Mouse (Mus musculus) small intestine, adult 10 weeks (tissue): ENCODE results near the gene Cptp. TPM values are rescaled to one million over a fixed set of nuclear protein-coding genes. Genes with fewer than 3 reads are reported as not detected.

Source experiments
- polyA plus RNA-seq: library from polyadenylated mRNA; stranded (reverse); fragments of 350-450 nt; fragmentation: Illumina TruSeq; extraction: RNeasy Lipid Tissue Mini Kit (QIAGEN cat#74804); gene quantifications from one replicate; pipeline ENCODE4 v1.2.3, GENCODE M21; 2014; ENCODE audit warnings: low replicate concordance

Gene Cptp
- 10.8 TPM for polyA plus RNA-seq

GRCm38 (mm10) chr4:155869317-155870033 is at the start of gene Cptp, which contains the start of gene Ints11:
Gene Cptp, minus strand, starts transcription at chr4:155869440.
Gene Ints11, plus strand, starts transcription at chr4:155869546.

GRCm38 (mm10) chr4:155891551-155892001 is 22.3 kb upstream of the Cptp start, which contains the start of the genes Pusl1 and Acap3:
Gene Pusl1, minus strand, starts transcription at chr4:155891781.
Gene Acap3, plus strand, starts transcription at chr4:155891822.

GRCm38 (mm10) chr4:155863001-155863400 is 6.2 kb downstream of the Cptp start, which contains the start of gene Tas1r3:
Gene Tas1r3, minus strand, starts transcription at chr4:155863362.

GRCm38 (mm10) chr4:155846871-155847578 is 22.2 kb downstream of the Cptp start, which contains the start of gene Dvl1:
Gene Dvl1, plus strand, starts transcription at chr4:155847402.

GRCm38 (mm10) chr4:155839483-155839910 is 29.7 kb downstream of the Cptp start, which contains the start of gene Mxra8:
Gene Mxra8, plus strand, starts transcription at chr4:155839680.

GRCm38 (mm10) chr4:155831205-155831766 is 38.0 kb downstream of the Cptp start, which contains the start of gene Aurkaip1:
Gene Aurkaip1, plus strand, starts transcription at chr4:155831272.

Other genes with a start within 250 kb of the Cptp start
- 152 TPM for gene Cdk11b, start 244.6 kb downstream of the Cptp start, polyA plus RNA-seq
- not detected for gene Gm10563, start 224.0 kb downstream of the Cptp start, polyA plus RNA-seq
- gene Mmp23, start 216.1 kb downstream of the Cptp start, polyA plus RNA-seq, result 0.45 TPM
- gene Mib2, start 200.2 kb downstream of the Cptp start, polyA plus RNA-seq, result 0.71 TPM
- not detected for gene Fndc10, start 175.1 kb downstream of the Cptp start, polyA plus RNA-seq
- 77.1 TPM for gene Ssu72, start 164.6 kb downstream of the Cptp start, polyA plus RNA-seq
- gene Tmem240, start 134.6 kb downstream of the Cptp start, polyA plus RNA-seq, result not detected
- 3.7 TPM for gene Atad3a, start 108.3 kb downstream of the Cptp start, polyA plus RNA-seq
- 4.6 TPM for gene Vwa1, start 94.7 kb downstream of the Cptp start, polyA plus RNA-seq
- 6.6 TPM for gene Tmem88b, start 83.6 kb downstream of the Cptp start, polyA plus RNA-seq
- not detected for gene Ankrd65, start 79.0 kb downstream of the Cptp start, polyA plus RNA-seq
- gene Mrpl20, start 66.6 kb downstream of the Cptp start, polyA plus RNA-seq, result 36.0 TPM
- 101 TPM for gene Ccnl2, start 57.0 kb downstream of the Cptp start, polyA plus RNA-seq
- 2.4 TPM for gene Aurkaip1, start 38.2 kb downstream of the Cptp start, polyA plus RNA-seq
- gene Mxra8, start 29.8 kb downstream of the Cptp start, polyA plus RNA-seq, result 22.8 TPM
- 2.0 TPM for gene Dvl1, start 22.0 kb downstream of the Cptp start, polyA plus RNA-seq
- gene Tas1r3, start 6.1 kb downstream of the Cptp start, polyA plus RNA-seq, result not detected
- 1.2 TPM for gene Ints11, start 106 bp upstream of the Cptp start, polyA plus RNA-seq
- 0.59 TPM for gene Pusl1, start 22.3 kb upstream of the Cptp start, polyA plus RNA-seq
- gene Acap3, start 22.4 kb upstream of the Cptp start, polyA plus RNA-seq, result not detected
- 143 TPM for gene Ube2j2, start 74.4 kb upstream of the Cptp start, polyA plus RNA-seq
- 15.7 TPM for gene C1qtnf12, start 92.9 kb upstream of the Cptp start, polyA plus RNA-seq
- 3.5 TPM for gene B3galt6, start 123.2 kb upstream of the Cptp start, polyA plus RNA-seq
- 126 TPM for gene Sdf4, start 123.4 kb upstream of the Cptp start, polyA plus RNA-seq
- gene Tnfrsf4, start 144.4 kb upstream of the Cptp start, polyA plus RNA-seq, result not detected
- gene Tnfrsf18, start 156.7 kb upstream of the Cptp start, polyA plus RNA-seq, result not detected
- 0.59 TPM for gene Ttll10, start 190.0 kb upstream of the Cptp start, polyA plus RNA-seq
- 1.2 TPM for gene 9430015G10Rik, start 240.5 kb upstream of the Cptp start, polyA plus RNA-seq